Mouse (Mus musculus) limb, embryonic 12.5 days (tissue): ENCODE data around the gene Ndufs5. TPM values are rescaled to one million over a fixed set of nuclear protein-coding genes. Genes with fewer than 3 reads are reported as not detected.
A peak's percentile ranks its signal among the peaks of the same experiment; 100 is the strongest.

Source experiments
- ATAC-seq: fragments of 200-750 bp; cut with Nextera tagmentation; 2 replicates; pipeline ENCODE4 v1.8.0; 2017; ENCODE audit warnings: low read depth, moderate TSS enrichment; ENCODE audit not compliant: insufficient number of reproducible peaks, insufficient read depth, low FRiP score, low TSS enrichment
- H3K27ac ChIP-seq: fragments of 300-500 bp; sonication (generic); 2 replicates; pipeline ENCODE4 v1.5.1; 2016; ENCODE audit warnings: mild to moderate bottlenecking, moderate library complexity
- H3K27me3 ChIP-seq: fragments of 300-500 bp; sonication (generic); 2 replicates; pipeline ENCODE4 v1.6.1; 2016; ENCODE audit warnings: mild to moderate bottlenecking, moderate library complexity
- H3K36me3 ChIP-seq: fragments of 300-500 bp; sonication (generic); 2 replicates; pipeline ENCODE4 v1.6.1; 2016; ENCODE audit warnings: mild to moderate bottlenecking, moderate library complexity
- H3K4me1 ChIP-seq: fragments of 300-500 bp; sonication (generic); replicated peaks from 2 replicates; pipeline ENCODE4 v1.6.1; 2016
- H3K4me2 ChIP-seq: fragments of 300-500 bp; sonication (generic); 2 replicates; pipeline ENCODE4 v1.6.1; 2016; ENCODE audit warnings: mild to moderate bottlenecking, moderate library complexity
- H3K4me3 ChIP-seq: fragments of 300-500 bp; sonication (generic); replicated peaks from 2 replicates; pipeline ENCODE4 v1.5.1; 2016; ENCODE audit warnings: mild to moderate bottlenecking
- H3K9ac ChIP-seq: fragments of 300-500 bp; sonication (generic); replicated peaks from 2 replicates; pipeline ENCODE4 v1.6.1; 2016; ENCODE audit warnings: mild to moderate bottlenecking, moderate library complexity
- H3K9me3 ChIP-seq: fragments of 300-500 bp; sonication (generic); 2 replicates; pipeline ENCODE4 v1.6.1; 2016; ENCODE audit warnings: mild to moderate bottlenecking, moderate library complexity
- WGBS: fragments of 180-500 bp; shearing (Covaris S2); methylation state at CpG from one replicate; pipeline ENCODE4 v1.1.7; 2016; 5-methylcytosine and 5-hydroxymethylcytosine counted together
- polyA plus RNA-seq: library from polyadenylated mRNA; unstranded; fragments of >200 nt; fragmentation: Nextera tagmentation; extraction: Ambion mirVana; gene quantifications from 2 replicates; pipeline ENCODE4 v1.2.1, GENCODE M21; 2016

Ndufs5 gene
- 337 and 345 TPM in 2 replicates for polyA plus RNA-seq

DNA sequence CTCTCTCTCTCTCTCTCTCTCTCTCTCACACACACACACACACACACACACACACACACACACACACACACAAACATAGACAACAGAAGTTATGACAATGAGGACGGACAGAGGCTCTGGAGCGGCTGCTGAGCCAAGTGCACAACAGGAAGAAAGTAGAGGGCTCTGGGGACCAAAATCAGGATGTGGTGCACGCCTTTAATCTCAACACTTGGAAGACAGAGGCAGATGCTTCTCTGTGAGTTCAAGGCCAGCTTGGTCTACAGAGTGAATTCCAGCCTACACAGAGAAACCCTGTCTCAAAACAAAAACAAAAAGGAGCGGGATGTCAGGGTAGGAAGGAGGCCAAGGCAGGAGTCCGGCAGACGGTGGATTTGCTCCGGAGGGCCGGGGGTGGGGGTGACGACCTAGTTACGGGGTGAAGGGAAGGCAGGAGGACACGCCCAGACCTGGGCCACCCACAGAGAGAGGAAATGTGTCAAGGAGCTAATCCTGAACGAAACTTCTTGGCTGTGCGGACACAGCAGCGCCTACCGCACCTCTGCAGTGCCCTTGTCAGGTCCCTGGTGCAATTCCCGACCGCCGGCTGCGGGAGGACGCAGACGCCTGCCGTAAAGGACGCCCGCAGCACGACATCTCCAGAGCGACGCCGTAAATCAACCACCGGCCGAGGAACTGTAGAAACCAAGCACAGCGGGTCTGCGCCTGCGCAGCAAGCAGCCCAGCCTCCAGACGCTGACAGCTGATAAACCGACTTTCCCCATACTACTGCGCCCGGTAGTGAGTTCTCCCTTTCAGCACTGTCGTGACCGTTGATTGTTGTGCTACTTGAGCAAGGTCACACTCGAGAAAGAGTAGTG is at the start of gene Ndufs5:
Gene Ndufs5, minus strand, starts transcription at position 629 of the 860 bp plus-strand sequence.
- 1% methylated on average over 40 of the region's 40 CpGs for WGBS
- Histone ChIP-seq H3K36me3 (peaks cover 25% of the 10 kb centered on the region), H3K9me3 (no peaks in the 10 kb centered on the region), H3K4me1 (peaks cover 12% of the 10 kb centered on the region), H3K27me3 (no peaks in the 10 kb centered on the region), H3K4me2 (peak within 1 kb of the TSS; percentile 88), H3K27ac (peak within 1 kb of the TSS; percentile 53; the same call in 1 of the 2 replicates), H3K4me3 (peak within 1 kb of the TSS; percentile 79), H3K9ac (peak within 1 kb of the TSS; percentile 90)
- ATAC-seq = peak; percentile 91

DNA sequence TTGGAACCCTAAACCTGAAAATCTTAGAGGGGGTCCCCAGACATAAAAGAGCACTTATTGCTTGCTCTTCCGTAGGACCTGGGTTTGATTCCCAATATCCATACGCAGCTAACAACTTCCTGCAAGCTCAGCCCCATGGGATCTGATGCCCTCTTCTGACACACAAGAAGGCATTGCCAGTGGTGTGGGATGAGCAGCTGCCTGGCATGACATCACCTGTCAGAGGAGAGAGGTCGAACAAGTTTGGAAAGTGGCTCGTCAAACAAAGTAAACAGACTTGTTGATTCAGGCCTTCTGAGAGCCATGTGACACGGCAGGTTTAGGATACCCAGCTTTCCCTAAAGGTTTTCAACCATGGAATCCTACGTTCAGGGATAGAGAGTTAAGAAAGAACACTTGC is 47.1 kb upstream of the Ndufs5 start:
- H3K4me2 ChIP-seq = no peak overlapping the region
- no peaks in the 10 kb centered on the region for H3K9me3 ChIP-seq
- H3K27ac ChIP-seq = no peak overlapping the region
- WGBS = 80% methylated on average over 6 of the region's 6 CpGs
- H3K27me3 ChIP-seq = no peaks in the 10 kb centered on the region
- H3K36me3 ChIP-seq = no peaks in the 10 kb centered on the region
- no peak for ATAC-seq
- H3K4me3 ChIP-seq = no peak overlapping the region
- no peak overlapping the region for H3K9ac ChIP-seq
- no peaks in the 10 kb centered on the region for H3K4me1 ChIP-seq

DNA sequence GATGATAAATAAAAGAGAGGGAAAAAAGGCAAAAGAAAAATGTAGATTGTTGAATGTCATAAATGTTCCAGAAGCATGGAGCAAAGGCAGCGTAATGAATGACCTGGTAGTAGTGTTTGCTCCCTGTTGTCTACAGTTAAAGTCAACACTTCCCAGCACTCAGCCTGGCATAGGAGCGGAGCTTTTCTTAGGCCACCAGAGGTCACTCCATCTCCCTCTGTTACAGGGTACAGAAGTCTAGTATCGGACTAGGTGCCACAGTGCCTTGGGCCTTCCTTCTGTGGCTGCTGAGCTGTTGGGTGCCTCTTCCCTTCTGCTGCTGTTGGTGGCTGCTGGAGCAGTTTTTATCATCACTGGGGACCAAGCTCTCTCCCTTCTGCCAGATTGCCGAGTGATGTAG is 40.3 kb upstream of the Ndufs5 start:
- Histone ChIP-seq H3K9ac (no peak overlapping the region), H3K9me3 (no peaks in the 10 kb centered on the region), H3K4me1 (no peaks in the 10 kb centered on the region), H3K27ac (no peak overlapping the region), H3K4me3 (no peak overlapping the region), H3K27me3 (no peaks in the 10 kb centered on the region), H3K36me3 (no peaks in the 10 kb centered on the region), H3K4me2 (no peak overlapping the region)
- 52% methylated on average over 4 of the region's 4 CpGs for WGBS
- ATAC-seq = no peak

DNA sequence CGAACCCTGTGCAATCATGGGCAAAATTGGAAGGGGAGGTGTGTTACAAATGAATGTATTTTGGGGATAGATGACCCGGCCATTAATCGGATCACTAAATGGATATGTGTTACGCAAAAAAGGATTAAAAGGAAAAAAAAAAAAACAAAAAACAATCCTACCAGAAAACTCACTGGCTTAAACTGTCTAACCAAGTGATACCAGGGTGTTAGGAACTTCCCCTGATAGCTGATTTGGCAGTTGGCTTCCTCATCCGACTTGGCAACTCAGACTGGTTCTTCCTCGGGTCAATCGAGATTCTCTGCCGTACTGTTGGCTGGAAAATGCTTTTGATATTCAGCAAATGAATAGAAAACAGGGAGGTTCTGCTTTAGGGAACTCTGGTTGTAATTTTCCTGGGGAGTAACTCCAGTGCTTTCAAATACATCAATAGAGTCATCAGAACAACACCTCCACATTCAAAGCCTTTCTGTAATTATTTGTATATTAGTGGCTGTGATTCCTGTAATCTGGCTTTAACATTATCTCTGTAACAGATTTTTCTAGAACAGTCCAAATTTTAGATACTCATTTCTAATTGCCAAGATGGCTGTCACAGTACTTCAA is 32.8 kb upstream of the Ndufs5 start:
- ATAC-seq = no peak
- 2% methylated on average over 8 of the region's 8 CpGs for WGBS
- Histone ChIP-seq H3K4me2 (peak overlapping the region; percentile 87), H3K9ac (0 out of 2 replicates have a peak overlapping the region, but pooled peaks have one; percentile 14), H3K9me3 (no peaks in the 10 kb centered on the region), H3K4me1 (peaks cover 7% of the 10 kb centered on the region), H3K27me3 (no peaks in the 10 kb centered on the region), H3K36me3 (no peaks in the 10 kb centered on the region), H3K27ac (no peak overlapping the region), H3K4me3 (peak overlapping the region; percentile 97)

DNA sequence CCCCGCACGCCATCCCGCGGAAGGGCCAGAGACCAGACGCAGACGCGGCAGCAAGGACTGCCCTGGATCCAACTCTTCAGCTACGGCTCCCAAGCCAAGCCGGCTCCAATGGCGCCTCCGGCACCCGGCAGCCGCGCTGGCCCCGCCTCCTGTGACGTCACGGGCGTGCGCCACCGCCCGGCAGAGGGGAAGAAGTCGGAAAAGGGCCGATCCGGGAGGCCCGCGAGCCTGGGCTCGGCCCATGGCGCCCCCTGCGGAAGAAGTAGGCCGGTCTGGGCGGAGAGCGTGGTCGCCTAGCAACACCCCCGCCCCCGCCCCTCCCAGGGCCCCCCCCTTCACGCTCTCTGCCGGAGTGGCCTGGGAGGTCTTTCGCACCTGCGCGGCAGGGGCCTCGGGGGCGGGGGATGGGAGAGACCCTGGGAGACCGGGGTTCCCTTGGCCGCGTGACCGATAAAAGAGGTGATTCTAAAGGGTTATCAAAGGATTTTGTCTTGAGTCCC is 32.2 kb upstream of the Ndufs5 start, which contains the start of gene Akirin1:
Gene Akirin1, minus strand, starts transcription at position 194 of the 500 bp plus-strand sequence.
- ATAC-seq = peak; percentile 99

DNA sequence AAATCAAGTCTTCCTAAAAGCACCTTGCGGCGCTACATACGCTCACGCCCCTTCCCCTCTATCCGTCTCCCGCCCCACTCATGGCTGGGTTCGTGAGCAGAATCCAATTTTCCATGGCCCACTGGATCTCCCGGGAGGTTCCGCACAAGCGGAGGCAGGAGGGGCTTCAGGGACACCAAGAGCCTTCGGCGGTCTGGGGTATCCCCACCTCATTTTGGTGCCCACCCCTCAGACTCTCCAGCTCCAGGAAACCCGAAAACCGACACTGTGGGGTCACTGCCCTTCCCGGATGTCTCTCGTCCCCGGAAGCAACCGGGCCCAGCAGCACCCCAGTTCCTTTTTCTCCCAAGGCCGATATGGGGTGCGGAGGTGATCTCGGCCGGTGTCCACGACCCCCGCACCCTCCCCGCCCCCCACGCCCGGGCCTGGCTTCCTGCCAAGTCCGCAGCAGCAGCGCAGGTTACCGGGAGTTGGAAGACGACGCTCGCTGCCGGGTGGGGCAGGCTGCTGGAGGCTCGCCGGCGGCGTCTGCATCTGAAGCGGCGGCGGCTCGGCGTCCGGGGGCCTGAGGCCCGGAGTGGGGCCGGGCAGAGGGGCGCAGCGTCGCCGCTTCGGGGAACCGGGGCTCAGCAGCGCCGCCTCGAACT is 31.6 kb upstream of the Ndufs5 start:
- peak overlapping the region; percentile 87 for H3K4me2 ChIP-seq
- peaks cover 7% of the 10 kb centered on the region for H3K4me1 ChIP-seq
- peak overlapping the region; percentile 92 for H3K27ac ChIP-seq
- no peaks in the 10 kb centered on the region for H3K27me3 ChIP-seq
- peak; percentile 86 for ATAC-seq
- H3K9ac ChIP-seq = peak overlapping the region; percentile 90
- peak overlapping the region; percentile 97 for H3K4me3 ChIP-seq
- no peaks in the 10 kb centered on the region for H3K9me3 ChIP-seq
- no peaks in the 10 kb centered on the region for H3K36me3 ChIP-seq
- under 1% methylated on average over 54 of the region's 55 CpGs for WGBS

More for the DNA sequence above, 32.2 kb upstream of the Ndufs5 start, which contains the start of gene Akirin1:
- Histone ChIP-seq H3K27me3 (no peaks in the 10 kb centered on the region), H3K36me3 (no peaks in the 10 kb centered on the region), H3K9ac (peak within 1 kb of the TSS; percentile 90), H3K4me2 (peak within 1 kb of the TSS; percentile 87), H3K9me3 (no peaks in the 10 kb centered on the region), H3K27ac (peak within 1 kb of the TSS; percentile 92), H3K4me3 (peak within 1 kb of the TSS; percentile 97), H3K4me1 (peaks cover 7% of the 10 kb centered on the region)
- under 1% methylated on average over 46 of the region's 46 CpGs for WGBS

DNA sequence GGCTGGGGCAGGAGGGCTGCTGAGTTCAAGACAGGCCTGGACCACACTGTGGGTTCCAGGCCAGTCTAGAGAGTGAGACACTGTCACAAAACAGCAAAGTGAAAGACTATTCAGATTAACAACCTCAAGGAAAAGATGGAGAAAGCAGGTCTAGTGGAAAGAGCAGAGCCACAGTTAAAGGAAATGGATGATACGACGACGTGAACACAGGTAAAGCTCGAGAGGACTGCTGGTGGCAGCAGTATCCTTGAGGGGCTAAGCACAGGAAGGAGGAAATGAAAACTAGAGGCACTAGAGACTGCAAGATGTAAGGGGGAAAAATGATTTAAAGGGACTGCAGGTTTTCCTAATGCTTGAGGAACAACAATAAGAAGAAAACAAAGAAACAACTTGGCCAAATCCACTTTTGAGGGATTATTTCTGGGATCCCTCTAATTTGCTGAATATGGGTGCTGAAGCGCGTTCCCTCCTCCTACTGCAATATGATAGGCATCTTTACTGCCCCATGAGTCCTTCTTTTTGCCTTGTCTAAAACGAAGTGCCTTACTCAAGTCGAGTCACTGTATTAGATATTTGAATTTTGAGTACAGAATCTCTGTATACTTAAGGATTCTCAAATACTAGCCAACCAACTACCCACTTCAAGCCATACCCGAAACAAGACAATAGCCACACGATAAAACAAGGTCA is 30.9 kb upstream of the Ndufs5 start:
- no peak for ATAC-seq
- no peaks in the 10 kb centered on the region for H3K27me3 ChIP-seq
- H3K4me2 ChIP-seq = peak overlapping the region; percentile 87
- 16% methylated on average over 10 of the region's 10 CpGs for WGBS
- H3K9ac ChIP-seq = peak overlapping the region; percentile 90
- H3K9me3 ChIP-seq = no peaks in the 10 kb centered on the region
- H3K36me3 ChIP-seq = no peaks in the 10 kb centered on the region
- peaks cover 7% of the 10 kb centered on the region for H3K4me1 ChIP-seq
- peak overlapping the region; percentile 97 for H3K4me3 ChIP-seq
- no peak overlapping the region for H3K27ac ChIP-seq

DNA sequence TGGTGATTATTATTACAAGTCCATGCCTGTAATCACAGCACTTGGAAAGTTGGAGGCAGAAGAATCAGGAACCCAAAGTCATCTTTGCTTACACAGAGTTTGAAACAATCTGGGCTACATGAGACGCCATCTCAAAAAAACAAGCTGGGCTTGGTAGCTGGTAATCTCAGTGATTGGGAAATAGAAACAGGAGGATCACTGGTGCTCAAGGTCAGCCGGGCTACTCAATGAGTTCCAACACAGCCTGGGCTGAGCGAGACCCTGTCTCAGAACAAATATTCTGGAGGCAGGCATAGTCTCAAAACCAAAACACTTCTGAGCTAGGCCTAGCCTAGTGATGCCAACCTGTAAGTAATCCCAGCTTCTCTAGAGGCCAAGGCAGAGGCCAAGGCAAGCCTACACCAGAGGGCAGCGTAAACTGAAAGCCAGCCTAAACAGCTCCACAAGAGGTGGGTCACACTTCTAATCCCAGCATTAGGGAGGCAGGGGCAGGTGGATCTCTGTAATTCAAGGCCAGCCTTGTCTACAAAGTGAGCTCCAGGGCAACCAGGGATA is 27.3 kb upstream of the Ndufs5 start:
- no peak for ATAC-seq
- Histone ChIP-seq H3K27ac (no peak overlapping the region), H3K9me3 (no peaks in the 10 kb centered on the region), H3K36me3 (peaks cover 28% of the 10 kb centered on the region), H3K4me1 (peaks cover 7% of the 10 kb centered on the region), H3K4me3 (no peak overlapping the region), H3K4me2 (no peak overlapping the region), H3K9ac (no peak overlapping the region), H3K27me3 (no peaks in the 10 kb centered on the region)
- 93% methylated on average over 4 of the region's 4 CpGs for WGBS

DNA sequence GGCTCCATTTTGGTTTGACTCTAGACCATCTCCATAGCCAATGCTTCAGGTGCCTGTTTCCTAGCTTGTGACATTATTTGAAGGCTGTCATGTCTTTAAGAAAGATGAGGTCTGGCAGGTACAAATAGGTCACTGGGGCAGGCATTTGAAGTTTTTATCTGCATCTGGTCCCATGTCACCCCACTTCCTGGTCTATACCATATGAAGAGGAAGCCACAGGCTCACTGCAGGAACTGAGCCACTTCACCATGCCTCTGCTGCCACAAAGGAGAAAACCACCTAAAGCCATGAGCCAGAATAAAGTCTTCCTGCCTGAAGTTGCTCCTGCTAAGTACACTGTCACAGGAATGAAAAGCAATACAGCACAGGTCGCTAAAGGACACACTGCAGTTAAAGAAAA is 24.9 kb upstream of the Ndufs5 start:
- Histone ChIP-seq H3K4me3 (no peak overlapping the region), H3K4me1 (no peaks in the 10 kb centered on the region), H3K36me3 (peaks cover 52% of the 10 kb centered on the region), H3K9ac (no peak overlapping the region), H3K9me3 (no peaks in the 10 kb centered on the region), H3K27me3 (no peaks in the 10 kb centered on the region), H3K4me2 (no peak overlapping the region), H3K27ac (no peak overlapping the region)
- ATAC-seq = no peak
- 83% methylated on average over 1 of the region's 1 CpGs for WGBS

DNA sequence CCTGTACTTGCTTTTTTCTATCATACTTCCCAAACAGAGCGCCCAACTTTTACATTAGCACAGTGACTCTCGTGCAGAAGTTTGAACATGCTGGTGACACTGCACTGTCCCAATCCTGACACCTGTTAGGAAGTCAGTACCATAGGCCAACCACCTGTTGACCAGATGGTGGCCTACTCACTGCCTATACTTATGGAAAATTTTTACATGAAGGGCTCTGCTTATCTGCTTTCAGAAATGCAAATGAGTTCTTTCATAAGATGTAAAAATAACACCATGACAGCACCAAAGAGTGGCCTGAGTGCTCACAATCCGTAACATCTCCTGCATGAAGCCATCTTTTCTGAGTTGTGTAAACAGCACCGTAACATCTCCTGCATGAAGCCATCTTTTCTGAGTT is 20.7 kb upstream of the Ndufs5 start:
- no peak overlapping the region for H3K9ac ChIP-seq
- H3K36me3 ChIP-seq = peaks cover 81% of the 10 kb centered on the region
- no peaks in the 10 kb centered on the region for H3K4me1 ChIP-seq
- no peak overlapping the region for H3K27ac ChIP-seq
- ATAC-seq = no peak
- WGBS = 90% methylated on average over 4 of the region's 4 CpGs
- no peaks in the 10 kb centered on the region for H3K27me3 ChIP-seq
- H3K4me3 ChIP-seq = no peak overlapping the region
- no peaks in the 10 kb centered on the region for H3K9me3 ChIP-seq
- H3K4me2 ChIP-seq = no peak overlapping the region
